Mouse (Mus musculus): ENCODE results near the gene Ldhal6b.
"Not testable (repeated sequence)": the region's sequence is repeated elsewhere in the genome, so short reads cannot be mapped to it uniquely, and the experiment has no call there.

The Ldhal6b gene

DNA sequence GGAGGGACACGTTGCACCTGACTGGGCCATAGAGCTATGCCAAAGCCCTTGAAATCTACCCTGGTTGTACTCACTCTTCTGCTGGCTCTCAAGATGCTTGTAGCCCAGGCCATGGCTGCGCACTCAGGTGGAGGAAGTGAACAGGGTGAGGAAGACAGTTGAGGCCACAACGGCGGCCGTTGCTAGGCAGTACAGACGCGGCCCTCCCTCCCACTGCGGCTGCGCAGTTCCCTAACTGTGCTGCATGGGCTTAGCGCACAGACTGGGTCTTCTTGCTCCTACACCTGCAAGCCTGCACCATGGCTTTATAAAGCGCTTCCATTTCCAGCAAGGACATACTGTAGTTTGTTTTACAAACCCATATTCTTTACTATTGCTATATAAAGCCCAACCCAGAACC is at the start of gene Ldhal6b:
Gene Ldhal6b (minus strand): TSS at position 223 of the 400 bp plus-strand sequence.
- DNase-seq = no peak

DNA sequence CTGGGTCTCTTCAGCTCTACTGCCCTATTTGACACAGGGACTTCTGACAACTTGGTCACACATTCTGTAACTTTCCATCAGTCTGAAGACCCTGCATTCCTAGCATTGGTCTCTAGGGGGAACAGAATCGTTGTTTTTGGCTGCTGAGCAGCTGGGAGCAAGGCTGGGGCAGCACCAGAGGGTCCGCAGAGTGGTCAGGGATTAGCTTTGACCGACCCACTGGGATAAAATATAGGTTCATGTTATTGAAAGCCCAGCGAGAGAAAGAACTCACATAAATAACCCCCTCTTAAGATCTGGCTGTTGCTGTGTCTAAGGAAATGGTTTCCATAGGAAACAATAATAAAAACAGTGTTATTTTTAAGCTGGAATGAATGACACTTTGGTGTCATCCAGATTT is 48.6 kb upstream of the Ldhal6b start:
- DNase-seq = no peak

DNA sequence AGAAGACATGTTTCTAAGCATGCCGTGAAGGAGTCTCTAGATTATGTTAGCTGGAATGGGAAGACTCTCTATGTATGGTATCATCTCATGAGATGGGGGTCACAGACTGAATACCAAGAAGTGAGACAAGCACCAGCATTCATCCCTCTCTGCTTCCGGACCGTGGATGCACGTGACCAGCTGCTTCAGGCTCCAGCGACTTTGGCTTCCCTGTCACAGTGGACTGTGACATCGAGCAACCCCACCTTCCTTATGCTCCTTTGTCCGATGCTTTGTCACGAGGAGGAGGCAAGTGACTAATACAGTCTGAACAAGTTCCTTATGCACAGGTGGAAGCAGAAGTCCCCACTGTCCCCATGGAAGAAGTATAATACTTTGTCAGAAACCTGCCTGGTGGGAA is 48.2 kb upstream of the Ldhal6b start:
- no peak for DNase-seq

DNA sequence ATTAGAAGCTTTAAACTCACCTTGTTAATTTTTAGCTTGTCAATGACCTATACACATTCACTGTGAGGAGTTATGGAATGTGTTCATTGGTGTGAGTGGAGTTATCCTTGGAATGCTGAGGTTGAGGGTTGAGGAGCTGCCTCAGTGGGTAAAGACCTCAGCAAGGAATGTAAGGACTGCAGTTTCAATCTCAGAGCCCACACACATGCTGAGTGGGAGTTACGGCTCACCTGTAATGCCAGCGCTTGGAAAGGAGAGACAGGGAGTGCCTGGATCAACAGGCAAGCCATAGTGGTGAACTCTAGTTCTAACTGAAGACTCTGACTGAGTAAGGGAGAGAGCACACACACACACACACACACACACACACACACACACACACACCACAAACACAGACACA is 45.3 kb upstream of the Ldhal6b start:
- no peak for DNase-seq

DNA sequence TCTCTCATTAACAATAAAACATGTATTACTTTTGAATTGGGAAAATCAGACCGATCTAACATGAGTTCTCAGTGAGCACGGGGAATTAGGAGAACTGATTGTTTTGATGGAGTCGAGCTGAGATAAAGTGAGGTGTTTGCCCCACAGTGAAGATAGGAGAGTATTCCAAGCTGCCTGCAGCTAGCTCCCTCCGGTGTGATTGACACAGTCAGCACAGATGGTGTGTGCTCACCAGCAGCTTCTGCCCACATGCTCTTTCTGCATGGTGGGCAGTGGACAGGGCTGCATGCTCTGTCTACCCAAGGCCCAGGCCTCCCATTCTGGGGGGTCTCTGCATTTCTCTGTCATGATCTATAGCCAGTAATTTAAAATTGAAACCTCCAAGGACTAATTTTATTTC is 35.1 kb upstream of the Ldhal6b start:
- no peak for DNase-seq

DNA sequence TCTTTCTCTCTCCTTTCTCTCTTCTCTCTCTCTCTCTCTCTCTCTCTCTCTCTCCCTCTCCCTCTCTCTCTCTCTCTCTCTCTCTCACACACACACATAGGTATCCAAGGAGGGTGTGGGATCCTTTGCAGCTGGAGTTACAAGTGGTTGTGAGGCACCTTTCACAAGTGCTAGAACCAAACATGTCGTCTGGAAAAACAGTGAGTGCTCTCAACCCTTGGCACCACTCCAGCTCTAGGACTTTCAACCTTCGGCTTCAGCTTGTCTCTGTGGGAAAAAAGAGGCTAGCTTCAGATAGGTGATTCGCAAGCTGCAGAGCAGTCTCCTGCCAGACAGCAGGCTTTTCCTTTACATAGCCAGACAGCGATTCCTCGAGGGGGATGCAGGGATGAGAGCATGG is 25.2 kb upstream of the Ldhal6b start:
- DNase-seq = peak; percentile 20 to 37

DNA sequence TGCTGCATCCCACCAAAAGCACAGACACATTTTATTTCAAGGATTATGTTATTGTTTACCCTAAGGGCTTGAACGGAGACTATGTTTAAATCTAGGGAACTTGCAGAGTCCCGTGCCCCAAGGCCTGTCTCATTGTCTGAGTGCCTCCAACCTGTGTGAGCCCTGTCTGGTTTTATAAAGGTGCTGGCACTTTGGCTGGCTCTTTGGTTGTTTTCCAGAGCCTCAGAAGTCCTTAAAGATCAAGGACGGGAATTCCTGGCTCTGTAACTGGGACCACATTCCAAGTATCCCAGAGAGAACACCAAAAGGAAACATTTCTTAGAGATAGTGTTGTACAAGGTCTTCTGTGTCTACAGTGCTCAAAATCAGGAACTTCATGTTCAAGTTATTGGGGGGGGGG is 24.7 kb upstream of the Ldhal6b start:
- no peak for DNase-seq

DNA sequence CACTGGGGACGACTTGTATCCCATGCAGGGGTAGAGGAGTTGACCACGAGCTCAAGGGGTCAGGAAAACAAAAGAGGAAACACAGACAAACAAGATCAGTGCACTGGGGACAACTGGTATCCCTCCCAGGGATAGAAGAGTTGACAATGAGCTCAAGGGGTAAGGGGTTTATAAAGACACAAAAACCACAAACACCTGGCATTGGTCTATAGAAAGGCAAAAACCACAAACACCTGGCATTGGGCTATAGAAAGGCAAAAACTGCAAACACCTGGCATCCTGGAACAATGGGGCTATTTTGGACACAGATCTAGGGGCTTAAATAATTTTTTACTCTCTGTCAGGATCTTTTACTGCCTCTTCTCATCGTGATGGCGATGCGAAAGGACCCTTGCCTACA is 23.8 kb upstream of the Ldhal6b start:
- not testable (repeated sequence) for DNase-seq

DNA sequence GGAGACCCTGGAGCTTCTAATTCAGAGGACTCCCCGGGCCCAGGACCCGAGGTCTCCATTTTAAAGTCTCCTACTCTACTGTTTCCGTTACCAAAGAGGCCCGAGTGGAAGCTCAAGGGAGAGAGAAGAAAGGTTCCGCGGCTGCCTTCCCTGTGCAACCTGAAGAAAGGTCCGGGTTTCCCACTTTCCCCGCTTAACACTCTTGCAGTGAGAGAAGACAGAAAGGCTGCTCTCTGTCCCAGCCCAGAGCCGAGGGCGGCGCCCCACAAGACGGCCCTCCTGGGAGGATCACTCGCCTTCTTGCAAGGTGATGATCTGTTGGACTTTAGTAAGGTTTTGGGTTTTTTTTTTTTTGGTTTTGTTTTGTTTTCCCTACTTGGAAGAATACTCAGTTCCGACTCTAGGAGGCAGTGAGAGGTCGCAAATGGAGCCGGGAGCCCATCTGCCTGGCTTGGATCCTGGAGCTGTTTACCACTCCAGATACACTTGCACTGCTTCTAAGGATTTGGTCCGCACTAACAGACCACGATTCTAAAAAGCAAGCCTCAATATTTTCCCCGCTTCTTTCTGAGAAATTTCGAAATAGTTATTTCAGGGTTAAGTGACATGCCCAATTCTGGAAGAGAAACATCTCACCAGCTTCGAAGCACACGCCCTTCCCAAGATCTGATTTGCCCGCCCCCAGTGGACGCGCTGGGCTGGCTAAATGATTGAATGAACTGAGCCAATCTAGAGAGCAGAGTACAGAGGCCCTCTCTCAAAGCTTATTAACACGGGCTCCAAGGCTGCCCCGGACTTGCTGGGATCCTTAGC is 21.8 kb upstream of the Ldhal6b start, which contains the start of gene Tmem242:
Gene Tmem242 (minus strand): TSS at position 101 of the 813 bp plus-strand sequence.
- peak; percentile 86 to 95 for DNase-seq

DNA sequence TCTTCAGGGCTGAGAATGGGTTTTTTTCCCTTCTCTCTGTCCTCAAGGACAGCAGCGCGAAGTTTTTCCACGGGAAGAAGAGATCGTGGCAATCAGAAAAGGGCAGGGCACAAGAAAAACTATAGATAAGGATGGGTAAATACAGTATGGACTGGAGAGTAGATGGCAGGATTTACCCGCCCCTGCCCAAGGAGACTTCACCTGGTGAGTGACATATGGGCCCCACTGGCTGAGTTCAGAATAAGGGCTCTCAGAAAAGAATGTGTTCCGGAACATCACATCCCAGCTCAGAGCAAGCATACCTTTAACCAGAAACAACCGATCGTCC is 21.2 kb upstream of the Ldhal6b start:
- DNase-seq = no peak

DNA sequence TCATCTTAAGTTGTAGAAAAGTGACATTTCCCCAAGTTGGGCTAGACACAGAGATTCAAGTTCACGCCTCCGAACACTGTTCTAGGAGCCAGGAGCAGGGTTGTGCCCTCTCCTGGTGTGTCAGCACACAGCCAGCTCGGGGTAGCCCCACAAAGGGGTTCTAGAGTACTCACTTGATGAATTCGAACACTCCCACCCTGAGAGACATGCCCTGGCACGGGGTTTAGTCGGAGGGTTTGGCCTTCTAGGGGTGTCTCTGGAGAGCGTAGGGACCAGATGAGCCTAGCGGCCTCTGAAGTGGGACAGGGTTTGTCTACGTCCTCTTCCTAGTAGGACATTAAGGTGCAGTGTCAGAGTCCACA is 11.2 kb upstream of the Ldhal6b start:
- DNase-seq = no peak

DNA sequence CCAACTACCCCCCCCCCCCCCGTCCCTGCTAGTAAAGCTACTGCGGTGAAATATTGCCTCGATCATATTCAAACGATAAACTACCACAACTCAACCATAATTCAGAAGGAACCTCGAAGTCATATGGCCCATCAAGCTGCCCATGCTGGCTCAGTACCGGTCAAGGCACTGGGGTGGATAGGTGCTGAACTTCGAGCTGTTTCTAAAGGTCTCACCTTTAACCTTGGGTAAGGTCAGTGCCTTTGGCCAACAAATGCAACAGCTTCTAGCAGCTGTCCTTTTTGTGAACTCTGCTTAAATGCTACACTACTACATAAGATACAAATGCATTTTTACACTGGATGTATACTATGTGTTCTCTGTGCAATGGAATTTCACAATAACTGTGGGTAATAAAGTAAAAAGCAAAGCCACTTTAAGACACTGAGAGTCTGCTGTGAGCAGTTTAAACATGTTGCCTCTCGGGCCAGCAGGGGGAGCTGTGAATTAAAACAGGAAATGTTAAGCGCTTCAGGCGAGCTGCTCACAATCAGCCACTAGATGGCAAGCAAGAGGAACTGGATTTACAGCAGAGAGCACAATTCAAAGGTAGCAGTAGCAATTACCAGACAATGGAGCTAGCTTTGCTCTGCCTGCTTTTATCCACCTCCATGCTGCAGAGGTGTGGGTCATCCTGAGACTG is 10.7 kb upstream of the Ldhal6b start:
- DNase-seq = peak; percentile 87 to 95

DNA sequence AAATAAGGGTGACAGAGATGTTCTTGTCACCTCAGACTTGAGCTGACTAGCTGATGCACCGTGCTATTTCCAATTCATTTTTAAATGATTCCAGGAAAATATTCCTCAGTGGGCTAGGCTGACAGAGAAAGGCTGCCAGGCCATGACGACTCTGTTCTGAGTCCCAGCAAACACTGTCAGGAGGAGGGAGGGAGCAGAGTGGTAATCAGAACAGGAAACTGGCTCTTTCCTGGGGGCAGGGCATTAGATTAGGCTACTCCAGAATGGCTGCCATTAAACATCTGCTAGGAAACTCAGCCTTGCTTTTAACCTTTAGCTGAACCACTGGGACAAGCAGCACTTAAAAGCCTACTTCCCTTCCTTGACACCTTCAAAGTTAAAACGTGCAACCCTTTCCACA is 6.6 kb upstream of the Ldhal6b start:
- no peak for DNase-seq

DNA sequence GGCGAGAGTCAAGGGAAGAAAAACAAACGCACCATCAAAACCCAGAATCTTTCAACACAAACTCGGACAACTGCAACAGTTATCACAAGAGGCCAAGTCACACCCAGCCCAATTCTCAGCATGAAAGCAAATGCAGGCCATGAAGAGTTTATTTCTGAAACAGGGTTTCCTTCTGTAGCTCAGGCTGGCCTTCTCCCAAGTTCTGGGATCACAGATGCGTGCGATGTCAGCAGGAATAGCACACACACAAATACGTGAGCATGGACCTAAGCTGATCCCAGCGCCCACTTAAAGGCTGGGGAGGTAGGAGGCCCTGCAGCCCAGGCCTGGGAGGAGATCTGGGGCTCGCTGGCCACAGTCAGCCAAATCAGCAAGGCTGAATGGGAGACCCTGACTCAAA is 5.6 kb upstream of the Ldhal6b start:
- no peak for DNase-seq

DNA sequence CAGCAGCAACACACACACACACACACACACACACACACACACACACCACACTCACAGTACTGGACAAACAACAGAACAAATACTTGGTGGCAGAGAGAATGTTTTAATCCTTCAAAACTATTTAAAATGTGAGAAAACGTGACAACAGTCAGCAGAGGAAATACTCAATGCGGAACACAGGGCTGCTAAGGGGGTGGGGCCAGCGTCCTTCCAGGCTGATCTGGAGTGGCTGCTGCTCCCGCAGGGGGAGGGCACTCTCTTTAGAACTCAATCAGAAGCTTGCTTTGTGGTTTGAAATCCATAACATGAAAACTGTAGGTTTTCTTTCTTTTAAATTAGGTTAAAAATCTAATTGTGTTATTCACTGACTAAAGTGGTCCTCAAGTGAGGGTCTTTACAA is 3.3 kb upstream of the Ldhal6b start:
- DNase-seq = no peak

DNA sequence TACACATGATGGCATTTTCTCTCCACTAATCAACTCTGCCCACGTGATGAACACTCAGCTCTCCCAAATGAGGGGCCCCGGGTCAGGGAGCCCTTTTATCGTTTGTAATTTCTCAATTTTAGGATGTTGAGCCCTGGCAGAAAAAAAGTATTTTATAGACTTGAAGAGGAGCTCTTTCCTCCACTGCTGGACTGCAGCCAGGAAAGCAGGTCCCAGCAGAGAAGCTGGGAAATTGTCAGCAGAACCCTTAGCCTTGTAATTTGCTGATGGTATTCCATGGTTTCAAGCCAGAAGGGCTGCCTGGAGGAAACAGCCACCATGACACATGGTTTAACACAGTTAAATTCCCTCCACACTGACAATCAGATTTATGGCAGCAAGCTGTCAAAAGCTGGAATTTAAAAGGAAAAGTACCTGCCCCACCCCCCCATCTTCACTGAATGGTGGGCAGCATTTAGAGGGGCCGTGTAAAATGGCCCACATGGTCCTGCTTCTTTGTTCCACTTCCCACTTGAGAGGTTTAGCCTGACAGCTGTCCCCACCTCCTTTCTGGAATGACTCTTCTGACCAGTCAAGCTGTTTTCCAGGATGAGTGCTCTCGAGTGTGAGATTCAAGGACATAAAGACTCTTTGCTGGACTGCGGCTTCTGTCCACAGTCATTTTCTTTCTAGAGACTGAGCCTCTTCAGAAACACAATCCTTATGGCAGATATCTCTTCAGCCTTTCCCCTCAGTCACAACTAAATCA is 1.4 kb upstream of the Ldhal6b start:
- DNase-seq = no peak

DNA sequence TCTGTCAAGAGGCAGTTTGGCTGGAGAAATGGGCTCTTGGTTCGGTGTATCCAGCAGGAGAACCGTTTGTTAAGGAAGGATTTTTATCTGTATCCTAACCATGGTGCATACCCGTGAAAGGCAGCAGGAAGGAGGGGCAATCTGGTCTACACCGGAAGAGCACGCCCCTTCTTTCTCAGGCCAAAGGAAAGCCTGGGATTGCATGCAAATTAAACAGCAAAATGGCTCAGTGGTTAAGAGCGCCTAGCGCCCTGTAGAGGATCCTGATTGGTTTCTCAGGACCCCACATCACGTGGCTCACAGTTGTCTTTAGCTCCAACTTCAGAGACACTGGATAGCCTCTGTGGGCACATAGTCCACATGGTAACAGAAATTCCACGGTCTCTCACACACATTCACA is 489 bp upstream of the Ldhal6b start:
- DNase-seq = no peak

DNA sequence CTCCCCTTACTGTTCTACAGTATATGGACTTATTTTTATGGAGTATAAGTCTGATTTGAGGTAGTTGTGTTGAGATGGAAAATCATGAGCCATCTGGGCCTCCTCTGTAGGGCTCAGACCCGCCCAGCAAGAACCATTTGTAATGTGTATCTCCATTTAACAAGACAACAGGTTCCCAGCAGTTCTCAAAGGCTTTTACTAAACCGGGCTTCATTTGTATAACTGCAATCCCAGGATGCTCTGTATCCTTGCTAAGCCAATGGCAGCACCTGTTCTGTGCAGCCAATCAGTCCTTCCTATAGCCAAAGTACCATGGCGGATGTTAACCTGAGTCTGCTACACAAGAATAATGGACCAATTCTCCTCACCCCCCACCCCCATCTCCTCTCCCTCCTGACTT is 2.0 kb downstream of the Ldhal6b start:
- no peak for DNase-seq

DNA sequence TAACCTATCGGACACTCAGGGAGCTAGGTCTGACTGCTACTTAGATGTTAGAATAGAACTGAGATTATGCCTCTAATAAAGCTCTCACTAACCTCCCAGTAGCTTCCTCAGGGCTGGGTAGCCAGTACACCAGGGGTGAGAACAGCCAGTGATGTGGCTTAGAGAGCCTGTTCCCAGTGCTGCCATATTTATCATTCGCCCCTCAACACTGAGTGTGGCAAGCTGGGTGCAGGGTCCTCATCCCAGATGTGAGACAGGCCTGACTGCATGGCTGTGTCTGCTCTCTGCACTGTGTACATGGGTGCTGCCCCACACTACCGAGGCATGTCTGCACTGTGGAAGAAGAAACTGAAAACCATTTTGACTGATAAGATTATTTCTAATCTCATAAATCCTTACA is 4.5 kb downstream of the Ldhal6b start:
- no peak for DNase-seq

DNA sequence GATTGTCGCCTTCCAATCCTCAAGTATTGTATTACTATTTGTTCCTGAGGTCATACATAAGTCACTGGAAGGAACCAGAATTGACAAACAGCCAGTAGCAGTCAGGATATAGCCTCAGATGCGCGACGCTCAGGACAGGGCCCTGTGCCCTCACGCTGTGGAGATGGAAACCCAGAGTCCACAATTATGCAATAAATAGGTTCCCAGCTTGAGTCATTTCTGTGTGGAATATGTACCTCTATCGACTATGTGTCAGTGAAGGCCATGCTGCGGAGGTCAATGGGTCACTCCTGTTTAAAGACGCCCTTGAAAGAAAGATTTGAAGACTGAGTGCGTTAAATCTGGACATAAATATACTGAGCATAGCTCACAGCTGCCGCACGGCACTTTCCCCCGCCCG is 5.2 kb downstream of the Ldhal6b start:
- DNase-seq = no peak

DNA sequence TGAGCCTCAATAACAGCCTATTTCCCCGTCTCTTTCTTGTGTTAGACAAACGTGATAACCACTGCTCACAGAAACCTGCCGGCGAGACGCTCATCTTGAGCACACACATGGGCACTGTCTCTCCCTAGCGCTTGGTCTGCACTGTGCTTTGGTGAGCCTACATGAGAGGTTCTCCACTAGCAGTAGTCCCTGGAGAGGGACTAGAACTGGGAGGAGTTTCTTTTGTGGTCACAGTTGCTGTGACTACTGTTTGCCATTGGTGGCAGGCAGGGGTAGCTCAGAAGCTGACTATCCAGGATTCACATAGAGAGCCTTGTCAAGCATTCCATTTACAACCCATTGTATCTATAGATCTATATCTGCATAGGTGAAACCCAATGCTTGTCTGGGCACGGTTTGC is 5.8 kb downstream of the Ldhal6b start:
- DNase-seq = no peak

DNA sequence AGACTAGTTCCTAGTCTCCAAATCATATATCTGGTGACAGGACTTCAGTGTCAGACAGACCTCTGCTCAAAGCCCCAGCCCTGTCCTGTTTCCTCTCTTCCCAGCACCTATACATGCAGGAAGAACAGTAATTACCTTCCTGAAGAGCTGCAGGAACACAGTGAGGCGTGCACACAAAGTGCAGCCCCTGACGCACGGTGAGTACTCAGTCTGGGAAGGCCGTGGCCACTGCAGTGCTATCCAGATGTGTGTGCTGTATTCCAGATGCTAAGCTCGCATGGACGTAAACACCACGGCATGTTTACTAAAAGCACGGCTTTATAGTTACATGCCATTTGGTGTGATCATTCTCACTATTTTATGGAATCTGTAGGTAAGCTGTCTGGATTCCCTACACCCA is 6.3 kb downstream of the Ldhal6b start:
- no peak for DNase-seq

DNA sequence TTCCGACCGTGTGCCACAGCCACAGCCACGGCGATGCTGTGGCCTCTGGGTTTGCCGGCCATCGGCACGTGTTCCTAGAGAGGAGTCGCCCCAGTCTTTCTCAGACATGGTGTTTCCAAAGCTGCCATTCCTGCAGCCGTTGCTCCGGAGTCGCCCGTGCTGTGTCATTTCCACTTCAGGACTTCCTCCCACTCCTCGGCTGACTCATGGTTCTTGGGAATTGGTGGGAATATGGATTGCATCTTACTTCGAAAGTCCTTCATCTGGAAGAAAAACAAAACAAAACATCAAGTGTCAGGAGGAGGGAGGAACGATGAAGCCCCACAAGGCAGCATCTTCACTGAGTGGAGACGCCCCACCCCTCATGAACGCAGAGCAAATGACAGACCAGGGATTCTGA is 7.4 kb downstream of the Ldhal6b start:
- DNase-seq = no peak

DNA sequence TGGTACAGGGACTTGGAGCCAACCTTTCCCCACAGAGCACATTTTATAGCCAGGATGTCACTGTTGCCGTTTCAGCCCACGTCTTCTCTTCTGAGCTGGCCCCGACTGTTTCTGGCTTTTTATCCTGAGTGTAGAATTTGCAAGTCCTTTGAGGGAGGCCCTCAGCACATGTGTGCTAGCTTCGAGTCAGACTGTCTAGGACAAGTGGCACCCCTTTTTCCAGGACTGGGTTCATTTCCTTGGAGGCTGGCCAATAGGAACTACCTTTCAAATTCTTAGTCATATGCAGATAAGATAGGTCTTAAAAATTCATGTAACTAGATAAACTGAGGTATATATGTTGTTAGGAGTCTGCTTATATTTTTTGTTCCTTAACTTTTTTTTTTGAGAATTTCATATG is 8.2 kb downstream of the Ldhal6b start:
- DNase-seq = no peak
